Mouse (Mus musculus): Measurements from ENCODE around the gene Zbtb42.

Zbtb42 gene

DNA sequence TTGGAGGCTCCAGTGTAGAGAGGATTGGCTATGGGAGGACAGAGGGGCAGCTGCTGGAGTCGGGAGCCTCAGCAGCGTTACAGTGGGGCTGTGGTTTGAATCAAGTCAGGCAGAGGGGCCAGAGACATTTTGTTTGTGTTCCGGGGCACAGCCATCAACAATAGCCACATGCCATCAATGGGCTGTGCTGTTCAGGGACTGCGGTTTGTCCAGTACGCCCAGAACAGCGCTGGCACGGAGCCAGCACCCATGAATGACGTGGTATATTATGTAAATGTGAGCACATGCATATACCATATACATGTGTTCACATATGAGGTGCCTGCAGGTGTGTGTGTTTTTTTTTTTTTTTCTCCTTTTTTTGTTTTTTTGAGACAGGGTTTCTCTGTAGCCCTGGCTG, 49.2 kb downstream of the Zbtb42 start:
- no peak for DNase-seq (ENCODE audit: low spot score in 2 of 2)

DNA sequence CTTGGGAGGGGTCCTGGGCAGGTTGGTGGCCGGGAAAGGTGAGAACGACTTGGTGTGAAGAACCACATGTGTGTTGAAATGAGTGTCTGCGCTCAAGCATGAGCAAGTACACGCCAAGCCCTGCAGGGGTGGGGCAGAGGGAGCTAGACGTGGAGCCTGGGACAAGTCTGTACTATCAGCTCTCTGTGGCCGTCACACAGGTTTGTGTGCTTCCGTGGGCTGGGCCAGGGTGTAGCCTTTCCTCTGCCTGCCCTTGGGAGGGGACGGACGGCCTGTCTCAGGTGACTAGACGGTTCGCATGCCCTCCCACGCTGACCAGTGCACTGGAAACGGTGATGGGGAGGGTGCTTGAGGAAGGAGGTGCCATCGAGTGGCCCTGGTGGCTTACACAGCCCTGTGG, 52.2 kb downstream of the Zbtb42 start:
- DNase-seq (ENCODE audit: low spot score in 2 of 2) = no peak

Measured in heart, adult 9 months (tissue).